Mouse (Mus musculus): Measurements from ENCODE around the gene Nacad.

Nacad gene

DNA sequence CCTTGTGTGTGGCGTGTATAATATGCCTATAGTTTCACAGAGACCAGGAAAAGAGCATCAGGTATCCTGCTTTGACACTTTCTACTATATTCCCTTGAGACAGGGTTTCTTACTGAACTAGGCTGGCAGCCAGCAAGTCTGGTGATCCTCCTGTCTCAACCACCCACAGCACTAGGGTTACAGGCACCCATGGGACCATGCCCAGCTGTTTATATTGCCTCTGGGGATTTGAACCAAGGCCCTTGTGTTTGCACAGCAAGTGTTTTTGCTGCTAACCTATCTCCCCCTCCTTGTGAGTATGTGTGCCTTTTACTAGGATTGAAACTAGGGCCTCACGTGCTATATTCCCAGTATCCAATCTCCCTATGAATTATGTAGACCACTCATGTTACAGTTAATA, 24.3 kb downstream of the Nacad start:
- CTCF ChIA-PET = no interaction called here

DNA sequence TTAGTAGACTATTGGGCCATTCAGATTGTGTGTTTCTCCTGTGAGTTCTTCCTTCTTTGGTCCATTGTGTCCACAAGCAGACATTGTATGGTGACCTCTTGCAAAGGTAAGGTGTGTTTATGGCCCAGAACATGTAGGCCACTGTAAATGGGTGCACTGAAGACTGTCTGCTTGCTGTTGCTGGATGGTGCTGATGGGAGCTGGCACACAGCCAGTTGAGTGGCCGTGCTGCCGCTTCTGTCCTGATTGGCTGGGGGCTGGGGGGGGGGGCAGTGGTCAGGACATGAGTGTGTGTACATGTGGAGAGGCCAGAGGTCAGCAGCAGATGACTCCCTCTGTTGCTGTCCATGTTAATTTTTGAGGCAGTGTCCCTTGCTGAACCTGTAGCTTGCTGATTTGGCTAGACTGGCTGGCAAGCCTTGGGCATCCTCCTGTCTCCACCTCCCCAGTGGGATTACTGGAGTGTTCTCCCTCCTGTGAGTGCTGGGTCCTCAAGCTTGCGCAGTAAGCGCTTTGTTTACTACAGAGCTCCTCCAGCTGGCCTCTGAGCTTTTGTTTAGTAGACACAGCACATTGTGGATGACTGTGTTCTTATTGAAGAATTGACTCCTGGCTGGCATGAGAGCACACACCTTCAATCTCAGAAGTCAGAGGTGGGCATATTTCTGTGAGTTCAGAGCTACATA, 25.6 kb downstream of the Nacad start:
- CTCF ChIA-PET = no interaction called here

DNA sequence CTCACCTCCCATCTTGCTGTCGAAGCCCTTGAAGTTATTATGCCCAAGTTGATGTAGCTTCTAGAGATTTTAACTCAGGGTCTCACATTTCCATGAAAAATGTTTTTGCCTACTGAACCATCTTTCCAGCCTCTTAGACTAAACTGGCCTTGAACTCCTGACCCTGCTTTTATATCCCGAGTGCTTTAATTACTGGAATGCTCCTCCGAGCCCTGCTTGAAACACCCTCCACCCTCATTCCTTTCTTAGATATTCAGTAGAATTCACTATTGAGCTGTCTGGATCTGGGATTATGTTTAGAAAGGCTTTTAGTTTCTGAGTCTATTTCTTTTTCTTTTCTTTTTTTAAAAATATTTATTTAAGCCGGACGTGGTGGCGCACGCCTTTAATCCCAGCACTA, 26.5 kb downstream of the Nacad start:
- CTCF ChIA-PET = interaction anchor here (1.1 kb wide), 1 partner anchor 12 kb away, joined by 3 read pairs; no protein-coding TSS in a partner anchor

DNA sequence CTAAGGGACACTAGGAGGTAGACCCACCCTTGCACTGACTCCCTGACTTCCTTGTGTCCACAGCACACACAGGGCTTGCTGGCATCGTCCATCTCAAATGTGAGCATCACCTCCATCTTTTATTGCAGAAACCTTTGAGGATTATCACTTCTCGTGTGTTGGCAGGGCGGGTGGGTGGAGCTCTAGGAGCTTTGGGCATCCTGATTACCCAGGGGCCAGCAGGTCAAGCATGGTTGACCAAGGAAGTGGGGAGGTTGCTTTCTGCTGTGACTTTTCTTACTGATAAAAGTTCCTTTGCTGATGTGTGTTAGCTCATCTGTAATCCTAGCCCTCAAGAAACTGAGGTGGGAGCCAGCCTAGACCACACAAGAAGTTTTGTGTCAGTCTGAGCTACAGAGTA, 29.7 kb downstream of the Nacad start:
- CTCF ChIA-PET = interaction anchor here (0.5 to 1.6 kb wide), 3 partner anchors 10 to 51 kb away, joined by 3 to 6 read pairs (median 3); no protein-coding TSS in a partner anchor

DNA sequence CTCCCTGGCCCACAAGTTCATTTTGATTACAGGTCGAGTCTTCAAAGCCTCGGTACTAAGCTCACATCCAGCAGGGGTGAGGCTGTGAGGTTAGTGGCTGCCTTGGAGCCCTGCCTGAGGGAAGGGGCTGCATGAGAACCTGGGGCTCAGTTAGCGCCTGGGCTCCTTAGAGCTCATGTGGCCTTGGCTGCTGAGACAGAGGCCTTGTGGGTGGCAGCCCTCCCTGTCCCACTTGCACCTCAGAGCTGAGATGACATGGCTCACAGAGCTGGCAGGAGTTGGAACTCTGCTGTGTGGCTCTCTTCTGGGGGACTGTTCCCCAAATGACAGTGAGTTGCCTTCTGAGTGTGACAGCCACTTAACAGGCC, 36.5 kb downstream of the Nacad start:
- CTCF ChIA-PET = interaction anchor here (0.7 kb wide), 1 partner anchor 28 kb away, joined by 3 read pairs; no protein-coding TSS in a partner anchor

DNA sequence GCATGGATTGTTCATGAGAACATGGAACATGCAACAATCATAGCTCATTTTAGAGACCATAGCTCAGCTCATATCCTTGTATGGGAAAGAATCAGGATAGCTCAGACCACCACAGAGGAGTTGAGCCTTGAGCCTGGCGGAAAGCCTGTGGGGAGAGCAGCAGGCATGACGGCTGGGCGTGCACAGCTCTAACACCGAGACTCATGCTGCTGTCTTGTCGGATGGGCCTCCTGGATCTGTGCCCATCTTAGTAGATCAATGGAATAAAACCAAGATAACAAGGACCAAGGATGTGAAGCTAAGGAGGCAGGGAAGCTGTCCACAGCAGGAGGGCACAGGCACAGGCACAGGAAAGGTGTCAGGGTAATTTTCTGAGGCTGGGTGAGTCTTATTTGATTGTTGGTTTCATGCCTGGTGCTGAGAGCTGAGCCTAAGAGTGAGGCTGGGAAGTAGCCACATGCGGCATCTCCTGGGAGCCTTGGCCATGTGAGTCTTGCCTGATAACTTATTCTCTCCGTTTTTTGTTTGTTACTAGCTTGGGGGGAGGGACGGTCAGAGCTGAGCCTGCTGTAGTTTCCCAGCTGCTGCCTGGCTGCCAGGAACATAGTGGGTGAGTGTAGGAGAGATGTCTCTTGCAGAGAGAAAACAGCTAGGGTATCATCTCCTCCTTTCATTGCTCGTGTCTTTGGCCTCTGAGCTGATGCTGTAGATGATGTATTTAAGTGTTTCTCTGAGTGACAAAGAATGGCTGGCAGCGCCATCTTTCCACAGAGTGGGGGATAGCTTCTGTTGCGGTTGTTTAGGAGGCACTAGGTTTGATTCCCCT, 37.1 kb downstream of the Nacad start:
- CTCF ChIA-PET = interaction anchor here (0.7 kb wide), 1 partner anchor 27 kb away, joined by 3 read pairs; no protein-coding TSS in a partner anchor

DNA sequence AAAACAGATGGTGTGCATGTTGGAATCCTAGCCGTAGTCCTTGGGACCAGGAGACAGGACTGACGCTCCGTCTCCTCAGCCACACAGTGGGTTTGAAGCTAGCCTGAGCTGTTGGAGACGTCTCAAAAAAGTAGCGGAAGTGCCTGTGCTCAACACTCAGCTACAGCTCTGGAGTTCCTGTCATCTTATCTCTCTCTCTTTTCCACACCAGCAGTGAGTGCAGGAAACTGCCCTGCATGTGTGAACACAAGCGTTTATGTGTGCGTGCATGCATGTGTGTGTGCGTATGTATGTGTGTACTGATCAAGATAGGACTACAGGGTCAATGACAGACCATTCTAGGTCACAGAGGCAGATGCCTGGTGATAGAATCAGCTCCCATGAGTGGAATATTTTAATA, 37.9 kb downstream of the Nacad start:
- CTCF ChIA-PET = interaction anchor here (0.6 to 0.8 kb wide), 2 partner anchors 11 to 287 kb away, joined by 3 read pairs; no protein-coding TSS in a partner anchor

DNA sequence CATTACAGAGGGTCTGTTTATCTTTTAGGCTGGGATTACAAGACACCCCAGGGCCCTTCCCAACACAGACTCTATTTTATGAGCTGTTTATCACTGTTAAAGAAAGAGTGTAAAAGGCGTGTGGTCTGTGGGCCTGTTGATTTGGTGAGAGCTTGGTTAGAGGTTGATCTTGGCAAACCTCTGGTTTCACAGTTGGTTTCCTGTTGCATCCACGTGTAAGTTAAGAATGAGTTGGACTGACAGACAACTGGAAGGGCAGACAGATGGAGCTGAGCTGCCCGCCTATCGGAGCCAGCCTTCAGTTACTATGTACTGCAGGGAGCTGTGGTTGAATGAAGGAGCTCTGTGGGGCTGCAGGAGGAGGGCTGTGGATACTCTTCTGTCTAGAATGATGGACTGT, 39.4 kb downstream of the Nacad start:
- CTCF ChIA-PET = interaction anchor here (1.3 to 1.5 kb wide), 2 partner anchors 18 to 27 kb away, joined by 3 read pairs; no protein-coding TSS in a partner anchor

DNA sequence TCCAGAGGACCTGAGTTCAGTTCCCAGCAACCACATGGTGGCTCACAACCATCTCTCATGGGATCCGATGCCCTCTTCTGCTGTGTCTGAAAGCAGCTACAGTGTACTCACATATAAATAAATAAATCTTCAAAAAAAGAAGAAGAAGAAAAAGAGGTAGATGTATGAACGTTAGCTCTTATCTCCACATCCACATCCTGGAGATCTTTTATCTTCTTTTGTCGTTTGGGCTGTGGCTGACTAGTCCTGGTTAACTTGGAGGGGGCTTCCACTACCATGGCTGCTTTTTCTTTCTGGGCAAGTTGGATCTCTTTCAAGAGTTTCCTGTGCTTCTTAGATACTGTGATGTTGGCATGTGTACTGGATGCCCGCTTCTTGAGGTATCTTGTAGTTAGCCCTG, 42.7 kb downstream of the Nacad start:
- CTCF ChIA-PET = interaction anchor here (0.6 kb wide), 1 partner anchor 124 kb away, joined by 4 read pairs; no protein-coding TSS in a partner anchor

DNA sequence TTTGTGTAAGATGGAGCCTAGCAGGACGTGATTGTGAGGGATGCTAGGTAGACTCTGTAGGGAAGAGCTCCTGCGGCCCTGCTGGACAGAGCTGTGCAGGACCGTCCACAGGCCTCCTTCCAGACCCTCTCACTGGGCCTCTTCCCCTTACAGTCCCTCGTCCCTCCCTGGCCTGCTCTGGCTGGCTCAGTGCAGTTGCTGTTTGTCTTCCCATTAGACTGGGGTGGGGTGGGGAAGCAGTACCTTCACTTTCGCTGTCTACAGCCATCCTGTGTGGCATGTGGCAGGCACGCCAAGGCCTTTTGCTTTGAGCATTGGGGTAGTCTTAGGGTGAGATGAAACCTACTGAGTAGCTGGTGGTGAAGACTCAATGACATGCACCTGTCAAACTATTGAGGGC, 43.5 kb downstream of the Nacad start:
- CTCF ChIA-PET = interaction anchor here (0.6 kb wide), 1 partner anchor 8 kb away, joined by 5 read pairs; no protein-coding TSS in a partner anchor

DNA sequence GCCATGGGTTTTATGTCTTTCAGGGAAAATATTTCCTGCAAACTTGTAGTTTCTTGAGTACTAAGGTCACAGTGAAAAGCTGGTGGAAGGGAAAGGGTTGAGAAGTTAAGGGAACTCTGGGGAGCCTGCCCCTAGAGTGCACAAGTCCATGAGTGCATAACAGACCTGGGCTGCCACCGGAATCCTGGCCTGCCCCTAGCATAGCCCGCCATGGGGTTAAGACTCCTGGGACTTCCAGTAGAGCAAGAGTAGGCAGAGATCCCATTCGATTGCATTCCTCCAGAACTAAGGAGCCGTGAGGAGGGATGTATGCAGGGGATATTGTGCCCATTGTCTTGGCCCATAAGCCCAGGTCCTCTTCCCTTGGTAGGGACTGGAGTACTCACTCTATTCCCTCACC, 44.4 kb downstream of the Nacad start:
- CTCF ChIA-PET = interaction anchor here (0.6 to 0.9 kb wide), 3 partner anchors 12 to 49 kb away, joined by 4 to 8 read pairs (median 5); no protein-coding TSS in a partner anchor

DNA sequence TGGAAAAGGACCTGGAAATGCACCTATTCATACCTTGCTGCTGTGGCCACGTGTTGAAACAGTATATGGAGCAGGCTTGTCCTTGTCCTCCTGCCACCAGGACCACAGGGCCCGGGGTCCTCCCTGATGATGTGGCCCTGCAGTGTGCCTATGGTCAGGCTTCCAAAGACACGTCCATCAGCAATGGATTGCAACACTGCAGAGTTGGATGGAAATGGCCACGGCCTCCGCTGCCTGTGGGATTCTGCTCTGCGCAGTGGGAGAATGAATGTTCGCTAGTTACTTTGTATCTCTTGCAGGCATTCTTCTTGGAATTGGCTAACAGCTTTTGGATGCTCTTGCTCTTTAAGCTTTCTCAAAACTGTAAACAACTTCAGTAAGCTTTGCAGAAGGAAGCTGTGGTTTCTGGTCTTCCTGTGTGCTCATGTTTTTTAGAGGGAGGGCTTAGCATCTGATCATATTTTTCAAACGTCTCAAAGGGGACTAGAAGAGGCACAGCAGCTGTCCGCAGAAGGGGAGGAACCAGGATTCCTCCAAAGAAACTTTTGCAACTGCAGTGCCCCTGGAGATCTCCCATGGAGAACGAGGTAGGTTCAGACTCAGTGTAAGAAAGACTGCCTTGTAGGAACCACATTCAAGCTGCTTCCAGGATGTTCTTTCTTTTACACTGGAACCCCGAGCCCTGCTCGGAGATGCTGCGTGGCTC, 45.0 kb downstream of the Nacad start:
- CTCF ChIA-PET = interaction anchor here (0.6 to 1.1 kb wide), 4 partner anchors 10 to 21 kb away, joined by 3 to 5 read pairs (median 4); no protein-coding TSS in a partner anchor

DNA sequence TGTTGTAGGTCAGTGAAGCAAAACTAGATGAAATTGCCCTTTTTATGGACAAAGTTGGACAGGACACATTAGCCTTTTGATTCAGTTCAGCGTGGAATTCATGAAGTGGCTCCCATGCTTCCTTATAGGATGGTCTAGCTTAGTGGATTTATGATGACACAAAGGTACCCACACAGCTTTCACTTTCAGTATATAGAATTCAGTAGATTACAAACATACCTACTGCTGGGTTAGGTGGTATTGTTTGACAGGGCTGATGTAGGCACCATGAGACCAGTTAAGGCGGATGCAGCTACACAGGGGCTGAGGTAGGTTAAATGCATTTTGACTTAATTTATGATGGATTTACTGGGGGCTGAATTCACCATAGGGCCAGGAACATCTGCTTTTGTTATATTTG, 45.9 kb downstream of the Nacad start:
- CTCF ChIA-PET = interaction anchor here (0.6 to 1.8 kb wide), 3 partner anchors 11 to 16 kb away, joined by 3 to 7 read pairs (median 5); no protein-coding TSS in a partner anchor

DNA sequence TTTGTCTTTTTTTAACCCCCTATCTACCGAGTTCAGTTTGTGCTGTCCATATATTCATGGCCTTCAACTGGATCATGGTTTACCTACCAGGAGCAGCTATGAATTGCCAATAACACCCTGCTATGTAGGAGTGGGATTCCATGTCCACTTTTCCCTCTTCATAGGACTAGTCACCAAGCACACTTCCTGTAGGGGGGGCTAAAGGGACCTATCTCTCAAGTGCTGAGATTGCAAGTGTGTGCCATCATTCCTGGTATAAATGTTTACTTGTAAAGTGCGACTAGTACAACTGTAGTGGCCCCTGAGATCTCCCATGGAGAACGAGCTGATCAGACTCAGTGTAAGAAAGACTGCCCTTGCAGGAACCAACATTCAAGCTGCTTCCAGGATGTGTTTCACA, 47.6 kb downstream of the Nacad start:
- CTCF ChIA-PET = interaction anchor here (0.9 to 1.8 kb wide), 2 partner anchors 10 to 14 kb away, joined by 3 to 7 read pairs; no protein-coding TSS in a partner anchor

DNA sequence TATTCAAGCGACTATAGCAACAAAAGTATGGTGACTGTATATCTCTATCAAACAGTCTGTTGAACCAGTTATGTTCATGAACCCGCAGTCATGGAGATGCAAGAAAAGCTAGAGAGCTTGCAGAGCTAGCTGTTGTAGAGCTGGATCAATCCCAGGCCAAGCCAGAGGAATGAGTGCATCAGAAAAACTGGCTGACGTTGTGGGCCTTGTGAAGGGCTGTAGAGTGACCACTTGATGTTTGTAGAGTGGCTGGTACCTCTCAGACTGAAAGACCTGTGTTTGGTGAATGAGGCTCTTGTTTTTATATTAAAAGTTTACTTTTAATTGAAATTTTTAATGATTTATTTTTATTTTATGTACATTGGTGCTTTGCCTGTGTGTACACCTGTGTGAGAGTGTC, 55.7 kb downstream of the Nacad start:
- CTCF ChIA-PET = interaction anchor here (1.0 kb wide), 1 partner anchor 11 kb away, joined by 5 read pairs; no protein-coding TSS in a partner anchor

DNA sequence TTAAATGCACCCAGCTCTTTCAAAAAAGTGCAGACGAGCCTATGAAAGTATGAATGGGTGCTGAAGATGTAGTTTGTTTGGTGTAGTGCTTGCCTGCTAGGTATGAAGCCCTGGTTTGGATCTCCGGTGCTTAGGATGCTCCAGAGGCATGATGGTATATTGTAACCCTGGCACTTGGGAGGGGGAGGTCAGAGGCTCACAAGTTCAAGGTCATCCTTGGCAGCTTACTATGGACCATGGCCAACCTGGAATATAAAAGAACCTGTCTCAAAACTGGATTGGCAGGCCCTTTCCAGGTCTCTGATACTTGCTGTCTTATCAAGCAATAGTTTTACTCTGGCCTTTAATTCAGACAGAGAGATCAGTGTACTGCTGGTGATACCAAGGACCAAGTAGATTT, 56.1 kb downstream of the Nacad start:
- CTCF ChIA-PET = interaction anchor here (0.6 to 1.0 kb wide), 2 partner anchors 11 to 26 kb away, joined by 5 to 6 read pairs; no protein-coding TSS in a partner anchor

All from spleen, embryonic (tissue).